Mouse (Mus musculus) liver, embryonic 14.5 days (tissue): Measurements from ENCODE around the gene Fsd2. TPM values are rescaled to one million over a fixed set of nuclear protein-coding genes. Genes with fewer than 3 reads are reported as not detected.

Experiments used
- ATAC-seq: fragments of 200-750 bp; cut with Nextera tagmentation; 2 replicates; pipeline ENCODE4 v1.8.0; 2017; ENCODE audit warnings: moderate number of reproducible peaks, mild to moderate bottlenecking, moderate library complexity; ENCODE audit not compliant: insufficient read depth
- DNase-seq, 3 experiments: peaks; one replicate each; pipeline ENCODE4 v3.0.0-alpha.2; 2012 to 2013; ENCODE audit warnings: low read depth in 3 of 3, low spot score in 3 of 3
- H3K27ac ChIP-seq: fragments of 300-500 bp; sonication (generic); 2 replicates; pipeline ENCODE4 v1.5.1; 2014; ENCODE audit warnings: moderate library complexity, mild to moderate bottlenecking, control low read depth, inconsistent platforms
- H3K27me3 ChIP-seq: fragments of 300-500 bp; sonication (generic); 2 replicates; pipeline ENCODE4 v1.6.1; 2014; ENCODE audit warnings: mild to moderate bottlenecking, low read length, moderate library complexity; ENCODE audit not compliant: control insufficient read depth, insufficient read depth
- H3K36me3 ChIP-seq: fragments of 300-500 bp; sonication (generic); replicated peaks from 2 replicates; pipeline ENCODE4 v1.6.1; 2014; ENCODE audit warnings: low read depth; ENCODE audit not compliant: control insufficient read depth, insufficient read depth
- H3K4me1 ChIP-seq, 2 experiments: fragments of 200-500 bp in 1 of 2; fragments of 300-500 bp in 1 of 2; sonication (generic) in 1 of 2; replicated peaks; 2 replicates each; pipeline ENCODE4 v1.6.1; 2012 to 2014; ENCODE audit warnings: antibody characterized with exemption in 1 of 2, inconsistent platforms in 1 of 2, low read length in 1 of 2; ENCODE audit not compliant: control insufficient read depth in 2 of 2, insufficient read depth in 2 of 2
- H3K4me2 ChIP-seq: fragments of 300-500 bp; sonication (generic); 2 replicates; pipeline ENCODE4 v1.6.1; 2014; ENCODE audit warnings: low read depth, mild to moderate bottlenecking, control low read depth, moderate library complexity
- H3K4me3 ChIP-seq, 2 experiments: fragments of 200-500 bp in 1 of 2; fragments of 300-500 bp in 1 of 2; sonication (generic) in 1 of 2; 2 replicates each; pipeline ENCODE4 v1.5.1; 2012 to 2014; ENCODE audit warnings: low read depth in 2 of 2, low read length in 2 of 2, mild to moderate bottlenecking in 2 of 2, control low read depth in 1 of 2, inconsistent platforms in 1 of 2, moderate library complexity in 1 of 2; ENCODE audit not compliant: insufficient read depth in 1 of 2
- H3K9ac ChIP-seq: fragments of 300-500 bp; sonication (generic); replicated peaks from 2 replicates; pipeline ENCODE4 v1.6.1; 2014; ENCODE audit warnings: mild to moderate bottlenecking, control low read depth, moderate library complexity
- H3K9me3 ChIP-seq: fragments of 300-500 bp; sonication (generic); 2 replicates; pipeline ENCODE4 v1.6.1; 2016; ENCODE audit warnings: low read length, mixed read lengths; ENCODE audit not compliant: control insufficient read depth
- CTCF ChIP-seq: IDR thresholded peaks from 2 replicates; pipeline ENCODE4 v1.5.1; 2016; ENCODE audit warnings: antibody characterized with exemption, low read depth, control low read depth
- EP300 ChIP-seq: IDR thresholded peaks from 2 replicates; pipeline ENCODE4 v1.6.1; 2016; ENCODE audit warnings: antibody characterized with exemption, low read depth
- WGBS: fragments of 180-500 bp; shearing (Covaris S2); extraction: QIAGEN DNeasy Blood & Tissue Kit; methylation state at CpG from one replicate; pipeline ENCODE4 v1.1.7; 2014; ENCODE audit not compliant: insufficient replicate concordance; 5-methylcytosine and 5-hydroxymethylcytosine counted together
- polyA plus RNA-seq, 2 experiments: library from polyadenylated mRNA; depleted of rRNA in 1 of 2; stranded (reverse) in 1 of 2; unstranded in 1 of 2; fragments of >200 nt; fragmentation: Nextera tagmentation in 1 of 2; extraction: Ambion mirVana in 1 of 2; gene quantifications; 2 replicates each; pipeline versions ENCODE4 v1.2.1 to v1.2.3; 2012 to 2014

Fsd2 gene
- polyA plus RNA-seq, 2 experiments = 0.08 to 0.19 TPM

- DNase-seq (no peak), ATAC-seq (peak; percentile 33; the same call in 1 of the 2 replicates)
- no peak for TF ChIP-seq CTCF
- TF ChIP-seq EP300 = no peak
- Histone ChIP-seq H3K27me3 (no peaks in the 10 kb centered on the region), H3K9ac (peak overlapping the region; percentile 85), H3K4me1 (peaks cover 3 to 11% of the 10 kb centered on the region in 2 experiments; a peak in 3 of 4 replicates), H3K4me3 (peak overlapping the region; percentile 88 to 91), H3K4me2 (peak overlapping the region; percentile 93), H3K27ac (peak overlapping the region; percentile 64), H3K9me3 (no peaks in the 10 kb centered on the region), H3K36me3 (peaks cover 4% of the 10 kb centered on the region)
- 7% methylated on average over 13 of the region's 13 CpGs for WGBS
Measured at GRCm38 (mm10) chr7:81523663-81524017, 43.1 kb downstream of the Fsd2 start.

GRCm38 (mm10) chr7:81523008-81523662 is 43.6 kb downstream of the Fsd2 start:
- TF ChIP-seq EP300 = no peak
- TF ChIP-seq CTCF = peak; percentile 34
- Histone ChIP-seq H3K9me3 (no peaks in the 10 kb centered on the region), H3K27ac (peak overlapping the region; percentile 64), H3K9ac (peak overlapping the region; percentile 85), H3K27me3 (no peaks in the 10 kb centered on the region), H3K36me3 (peaks cover 4% of the 10 kb centered on the region), H3K4me3 (peak overlapping the region; percentile 88 to 91), H3K4me1 (peaks cover 3 to 11% of the 10 kb centered on the region in 2 experiments; a peak in 3 of 4 replicates), H3K4me2 (peak overlapping the region; percentile 93)
- DNase-seq (peak; percentile 78 to 88 (median 78)), ATAC-seq (peak; percentile 96)
- under 1% methylated on average over 31 of the region's 31 CpGs for WGBS

- H3K27ac ChIP-seq = no peak overlapping the region
- no peak overlapping the region for H3K4me3 ChIP-seq
- no peak overlapping the region for H3K4me2 ChIP-seq
- no peak for DNase-seq
- no peaks in the 10 kb centered on the region for H3K27me3 ChIP-seq
- TF ChIP-seq CTCF (no peak), EP300 (no peak)
- 49% methylated on average over 6 of the region's 6 CpGs for WGBS
- no peaks in the 10 kb centered on the region for H3K36me3 ChIP-seq
- H3K4me1 ChIP-seq = no peaks in the 10 kb centered on the region
- ATAC-seq = no peak
- no peak overlapping the region for H3K9ac ChIP-seq
- no peaks in the 10 kb centered on the region for H3K9me3 ChIP-seq
Measured at GRCm38 (mm10) chr7:81516154-81517030, 50.4 kb downstream of the Fsd2 start.

- no peaks in the 10 kb centered on the region for H3K36me3 ChIP-seq
- H3K4me3 ChIP-seq = no peak overlapping the region
- H3K27ac ChIP-seq = no peak overlapping the region
- ATAC-seq (no peak), DNase-seq (no peak)
- no peaks in the 10 kb centered on the region for H3K27me3 ChIP-seq
- WGBS = 47% methylated on average over 13 of the region's 13 CpGs
- H3K4me2 ChIP-seq = no peak overlapping the region
- H3K9ac ChIP-seq = no peak overlapping the region
- no peaks in the 10 kb centered on the region for H3K9me3 ChIP-seq
- no peaks in the 10 kb centered on the region for H3K4me1 ChIP-seq
- TF ChIP-seq CTCF (no peak), EP300 (no peak)
Measured at GRCm38 (mm10) chr7:81514906-81515590, 51.7 kb downstream of the Fsd2 start.
